Mouse (Mus musculus): Measurements from ENCODE around the gene Usp46. TPM values are rescaled to one million over a fixed set of nuclear protein-coding genes. Genes with fewer than 3 reads are reported as not detected.

Usp46 gene
- polyA plus RNA-seq, 2 experiments from 2014 or later = 8.4 to 10.6 TPM

- peak; percentile 70 for ATAC-seq
Observed at GRCm38 (mm10) chr5:74068714-74069321, 587 bp upstream of the Usp46 start.

DNA sequence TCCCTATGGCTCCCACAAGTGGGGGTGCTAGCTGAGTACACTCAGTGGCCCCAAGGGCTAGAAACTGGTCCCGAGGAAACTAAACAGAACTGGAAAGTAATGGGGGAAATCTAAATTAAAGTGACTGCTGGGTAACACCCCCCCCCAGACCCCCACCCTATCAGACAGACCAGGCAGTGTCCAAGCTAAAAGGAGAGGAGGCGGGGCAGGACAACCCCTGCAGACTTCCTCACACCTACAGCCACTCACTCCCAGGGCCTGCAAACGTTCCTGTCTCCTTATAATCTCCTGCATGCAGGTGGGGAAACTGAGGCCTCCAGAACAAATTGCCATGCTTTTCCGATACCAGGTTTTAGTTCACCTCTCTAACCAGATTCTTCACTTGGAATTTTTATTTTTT is 885 bp downstream of the Usp46 start:
- ATAC-seq = no peak

- ATAC-seq = no peak
Observed at GRCm38 (mm10) chr5:74066416-74067115, 1.7 kb downstream of the Usp46 start.

DNA sequence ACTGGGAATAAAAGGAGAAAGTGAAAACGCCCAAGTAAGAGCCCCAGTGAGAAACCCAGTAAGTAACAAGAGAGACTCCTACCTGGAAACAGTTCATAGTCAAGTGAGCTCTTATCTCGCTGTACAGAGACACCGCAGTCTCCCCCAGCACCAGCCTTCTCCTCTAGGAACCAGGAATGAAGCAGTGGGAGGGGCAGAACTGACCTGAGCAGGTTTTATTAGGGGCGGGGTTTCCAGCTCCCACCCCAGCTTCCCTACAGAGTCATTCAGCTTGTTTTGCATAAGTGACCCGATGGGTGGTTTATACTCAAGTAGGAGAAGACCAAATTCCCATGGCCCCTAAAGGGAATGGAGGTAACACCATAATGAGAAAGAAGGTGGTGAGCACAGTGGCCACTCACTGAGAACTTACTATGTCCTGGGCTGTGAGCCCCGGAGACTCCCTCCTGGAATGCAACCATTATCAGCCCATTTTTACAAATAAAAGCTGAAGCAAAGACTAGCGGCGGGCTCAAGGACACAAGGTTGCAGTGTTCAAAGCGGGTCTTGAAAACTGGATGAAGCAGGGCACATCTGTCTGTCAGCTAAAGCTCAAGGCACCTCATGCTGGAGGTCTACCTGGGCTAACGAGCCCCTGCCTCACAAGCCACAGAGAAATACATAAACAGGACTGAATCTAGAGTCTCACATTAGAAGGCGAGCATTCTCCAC is 2.5 kb downstream of the Usp46 start:
- ATAC-seq = no peak

- ATAC-seq = no peak
Observed at GRCm38 (mm10) chr5:74064844-74065243, 3.4 kb downstream of the Usp46 start.

GRCm38 (mm10) chr5:74063226-74063747 is 4.9 kb downstream of the Usp46 start:
- ATAC-seq = no peak

DNA sequence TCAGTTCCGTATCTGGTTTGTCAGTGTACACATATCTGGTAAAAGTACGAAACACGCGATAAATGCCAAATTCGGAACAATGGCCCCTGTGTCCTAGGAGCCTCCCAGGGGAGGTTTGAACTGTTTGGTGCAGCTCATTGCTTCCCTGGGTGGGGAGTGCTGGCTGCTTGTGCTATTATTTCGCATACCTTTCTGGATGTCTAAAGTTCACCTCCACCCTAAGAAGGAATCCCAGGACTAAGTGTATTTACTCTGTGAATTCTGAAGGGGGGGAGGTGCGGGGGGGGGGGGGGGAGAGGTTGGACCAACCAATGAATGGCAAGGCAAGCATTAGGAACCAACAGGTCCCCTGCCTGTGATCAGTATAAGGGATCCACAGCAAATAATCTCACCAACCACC is 6.0 kb downstream of the Usp46 start:
- ATAC-seq = no peak

- no peak for ATAC-seq
Observed at GRCm38 (mm10) chr5:74061408-74062047, 6.7 kb downstream of the Usp46 start.

DNA sequence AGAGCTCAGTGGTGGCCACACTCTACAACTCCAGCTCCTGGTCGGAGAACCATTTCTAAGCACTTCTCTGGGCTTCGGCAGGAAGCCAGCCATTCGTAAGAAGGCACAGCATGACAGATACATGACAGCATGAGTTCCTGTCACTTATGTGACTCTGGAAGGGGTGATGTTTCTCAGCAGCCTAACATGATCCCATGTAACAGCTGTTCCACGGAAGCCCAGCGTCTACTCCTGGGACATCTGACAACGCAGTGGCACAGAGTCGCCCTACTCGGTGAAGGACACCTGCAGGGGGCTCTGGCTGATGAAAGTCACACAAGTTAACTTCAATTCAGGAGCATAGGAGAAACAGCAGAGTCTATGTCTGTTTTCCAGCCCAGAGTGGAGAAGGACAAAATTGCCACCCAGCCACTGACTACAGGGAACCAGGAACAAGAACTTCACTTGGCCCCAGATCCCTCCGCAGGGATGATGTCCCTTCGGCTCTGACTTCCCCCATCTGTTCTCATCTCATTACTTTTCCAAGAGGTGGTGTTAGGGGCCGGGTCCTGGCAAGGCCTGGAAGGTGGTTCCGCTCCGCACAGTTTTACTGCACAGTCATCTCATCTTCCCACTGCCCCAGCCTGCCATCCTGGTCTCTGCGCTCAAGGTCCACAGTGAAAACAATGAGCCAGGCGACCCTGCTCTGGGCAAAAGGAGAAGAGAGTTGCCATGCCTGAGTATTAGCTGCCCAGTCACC is 15.9 kb downstream of the Usp46 start:
- ATAC-seq = no peak

- ATAC-seq = no peak
Observed at GRCm38 (mm10) chr5:74051394-74052170, 16.6 kb downstream of the Usp46 start.

GRCm38 (mm10) chr5:74050903-74051302 is 17.3 kb downstream of the Usp46 start:
- ATAC-seq = no peak

DNA sequence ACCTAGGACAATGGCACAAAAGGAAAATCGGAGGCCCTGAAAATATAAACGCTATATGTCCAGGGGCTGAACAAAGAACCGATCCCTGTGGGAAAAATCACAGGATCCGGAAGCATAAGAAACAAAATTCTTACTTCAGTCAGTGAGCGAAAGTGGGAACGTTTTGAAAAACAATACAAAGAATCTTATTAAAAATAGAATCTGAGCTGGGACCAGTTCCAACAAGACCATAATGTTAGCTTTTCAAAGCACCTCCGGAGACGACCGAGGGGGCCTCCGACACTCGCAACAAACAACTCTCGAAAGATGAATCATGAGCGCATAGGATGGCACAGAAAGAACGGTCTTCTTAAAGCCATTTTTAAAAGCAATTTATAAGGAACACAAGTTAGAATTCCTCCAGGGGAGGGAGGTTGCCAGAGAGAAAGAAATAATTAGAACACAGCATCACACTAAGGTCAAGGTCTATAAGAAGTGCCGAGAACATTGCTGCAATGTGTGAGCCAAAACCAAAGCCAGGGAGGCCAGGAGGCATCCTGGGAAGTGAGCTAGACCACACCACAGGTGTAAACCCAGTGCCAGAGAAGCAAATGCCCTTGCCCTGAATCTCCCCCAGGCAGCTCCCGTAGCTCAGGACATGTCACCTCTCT is 19.3 kb downstream of the Usp46 start:
- ATAC-seq = no peak

DNA sequence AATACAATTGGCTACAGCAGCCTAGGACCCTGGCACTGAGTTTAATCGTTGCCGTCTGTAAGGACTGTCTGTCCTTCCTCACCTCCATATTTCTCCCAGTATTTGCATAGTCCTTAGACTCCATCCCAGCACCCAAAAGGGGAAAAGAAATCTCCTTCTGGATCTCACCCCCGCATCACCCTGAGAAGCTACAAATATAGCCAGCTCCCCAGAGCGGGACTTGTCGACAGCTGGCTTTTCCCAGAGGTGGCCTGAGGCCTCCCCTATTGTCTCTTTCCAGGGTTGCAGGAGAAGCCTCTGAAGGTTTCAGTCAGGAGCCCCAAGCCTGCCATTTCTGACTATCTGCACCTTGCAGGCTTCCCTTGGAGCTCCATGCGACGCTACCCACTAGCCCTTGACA is 23.6 kb downstream of the Usp46 start:
- ATAC-seq = no peak

DNA sequence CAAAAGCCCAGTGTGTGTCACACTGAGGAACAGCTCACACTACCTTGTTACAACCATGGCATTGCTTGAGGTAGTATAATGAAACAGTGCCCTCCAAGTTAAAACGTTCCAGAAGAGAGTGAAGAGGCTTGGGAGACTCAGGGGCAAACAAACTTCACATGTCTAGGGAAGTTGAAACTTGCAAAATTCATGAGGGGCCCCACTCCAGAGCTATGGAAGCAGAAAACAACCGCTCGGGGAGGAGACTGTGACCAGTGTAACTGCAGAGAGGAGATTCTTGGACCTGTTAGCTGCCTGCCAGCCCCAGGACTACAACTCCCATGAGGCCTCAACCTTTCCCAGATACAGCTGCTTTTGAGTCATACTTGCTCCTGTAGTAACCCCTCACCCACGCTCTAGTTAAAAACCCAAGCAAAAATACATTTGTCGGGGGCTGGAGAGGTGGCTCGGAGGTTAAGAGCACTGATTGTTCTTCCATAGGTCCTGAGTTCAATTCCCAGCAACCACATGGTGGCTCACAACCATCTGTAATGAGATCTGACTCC is 25.4 kb downstream of the Usp46 start:
- ATAC-seq = no peak

DNA sequence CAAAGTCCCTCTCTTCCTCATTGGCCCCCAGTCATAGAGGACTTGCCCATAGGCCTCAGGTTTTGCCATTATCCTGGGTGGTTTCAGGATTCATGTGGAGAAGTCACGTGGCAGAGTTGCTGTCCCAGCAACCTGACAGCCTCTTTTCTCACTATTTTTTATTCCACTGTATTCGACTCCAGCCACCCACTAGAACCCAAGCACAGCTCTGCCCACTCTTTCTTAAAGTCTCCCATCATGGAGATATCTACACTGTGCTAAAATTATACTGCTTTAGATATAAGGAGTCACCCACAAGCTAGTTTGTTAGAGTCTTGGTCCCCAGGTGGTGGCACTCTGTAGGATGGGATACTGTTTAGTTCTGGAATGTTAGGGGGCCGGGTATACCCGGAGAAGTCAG is 27.7 kb downstream of the Usp46 start:
- no peak for ATAC-seq

- no peak for ATAC-seq
Observed at GRCm38 (mm10) chr5:74035454-74035853, 32.8 kb downstream of the Usp46 start.

DNA sequence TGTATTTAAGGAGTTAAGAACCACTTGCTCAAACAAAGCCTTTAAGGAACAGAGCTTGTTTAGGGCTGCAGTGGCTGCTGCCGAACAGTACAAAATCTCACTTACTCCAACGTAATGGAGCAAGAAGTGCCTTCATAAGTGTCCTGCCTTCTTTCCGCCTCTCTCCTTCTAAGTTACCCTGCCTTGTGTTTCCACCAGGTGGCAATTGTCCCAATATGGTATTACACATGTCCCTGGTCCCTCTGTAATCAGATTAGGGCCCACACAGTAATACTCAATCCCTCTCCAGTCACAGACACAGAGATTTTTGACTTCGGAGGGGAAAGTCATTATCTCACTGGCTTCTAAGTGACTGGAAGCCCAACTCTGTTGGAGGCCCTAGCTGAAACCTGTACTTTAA is 34.1 kb downstream of the Usp46 start:
- no peak for ATAC-seq

DNA sequence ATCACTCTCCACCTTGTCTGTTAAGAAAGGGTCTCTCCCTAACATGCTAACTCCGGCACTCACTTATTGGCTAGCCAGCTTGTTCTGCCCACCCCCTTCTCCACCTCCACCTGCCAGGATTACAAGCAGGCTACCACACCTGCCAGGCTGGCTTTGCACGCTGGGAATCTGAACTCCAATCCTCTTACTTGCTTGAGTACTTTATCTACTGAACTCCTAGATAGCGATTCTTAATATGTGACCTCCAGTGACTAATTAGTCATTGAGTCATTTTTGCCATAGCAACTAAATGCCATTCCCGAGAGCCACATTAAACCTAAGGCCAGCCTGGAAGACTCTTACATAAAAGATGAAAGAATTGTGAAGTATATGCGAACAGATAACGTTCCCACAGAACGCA is 38.4 kb downstream of the Usp46 start:
- ATAC-seq = no peak

- no peak for ATAC-seq
Observed at GRCm38 (mm10) chr5:74028691-74029479, 39.3 kb downstream of the Usp46 start.

DNA sequence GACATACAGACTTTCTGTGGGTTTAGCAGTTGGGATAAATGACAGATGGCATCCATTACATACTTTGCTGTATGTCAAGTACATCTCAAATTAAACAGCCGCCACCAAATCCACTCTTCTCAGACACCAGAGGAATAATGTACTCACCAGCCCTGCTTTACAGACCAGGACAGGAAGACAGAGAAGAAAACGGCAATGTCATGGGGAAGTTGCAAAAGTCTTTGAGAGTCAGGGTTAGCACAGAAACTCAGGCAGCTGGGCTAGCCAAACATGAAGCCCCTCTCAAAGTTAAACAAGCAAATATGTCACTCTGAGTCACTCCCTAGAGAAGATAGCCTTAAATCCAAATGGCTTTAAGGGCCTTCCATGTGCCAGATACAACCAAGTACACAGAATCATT is 40.0 kb downstream of the Usp46 start:
- ATAC-seq = no peak

Measured in activated CD4-positive, CD25-positive, alpha-beta regulatory T cell, adult 4 months (primary cell).